Mouse (Mus musculus) spleen, adult 18-20 months (tissue): ENCODE measurements around the gene Numa1.
"Not testable (repeated sequence)": the region's sequence is repeated elsewhere in the genome, so short reads cannot be mapped to it uniquely, and the experiment has no call there.

Source experiments
- DNase-seq, 2 experiments: peaks; one replicate each; pipeline ENCODE4 v3.0.0; 2022; ENCODE audit warnings: mixed read lengths in 2 of 2

The Numa1 gene

DNA sequence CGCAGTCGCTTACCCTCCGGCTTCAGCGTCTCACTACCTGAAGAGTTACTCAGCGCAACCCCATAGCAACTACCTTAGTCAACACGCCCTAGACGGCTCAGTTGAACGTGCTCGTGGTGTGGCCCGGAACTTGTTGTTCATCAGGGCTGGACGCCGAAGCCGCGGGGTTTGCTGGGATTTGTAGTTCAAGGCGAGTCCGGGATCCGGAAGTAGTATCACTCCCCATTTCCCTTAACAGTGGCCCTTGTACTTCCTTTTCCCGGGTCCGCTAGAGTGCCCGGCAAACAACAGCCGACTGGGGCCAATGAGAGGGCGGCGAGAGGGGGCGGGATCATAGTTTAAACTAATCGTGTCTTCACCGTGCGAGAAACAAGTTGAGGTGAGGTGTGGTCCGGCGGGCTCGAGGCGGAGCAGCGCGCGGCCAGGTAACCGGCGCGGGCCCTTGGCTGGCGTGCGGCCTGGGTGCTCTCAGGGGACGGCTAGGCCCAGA, at the start of gene Numa1, which contains the start of gene Lrrc51:
Numa1 (plus strand) TSS at position 361 of the 490 bp plus-strand sequence.
Lrrc51 (minus strand) TSS at position 145 of the 490 bp plus-strand sequence.
- peak; percentile 90 to 94 for DNase-seq

DNA sequence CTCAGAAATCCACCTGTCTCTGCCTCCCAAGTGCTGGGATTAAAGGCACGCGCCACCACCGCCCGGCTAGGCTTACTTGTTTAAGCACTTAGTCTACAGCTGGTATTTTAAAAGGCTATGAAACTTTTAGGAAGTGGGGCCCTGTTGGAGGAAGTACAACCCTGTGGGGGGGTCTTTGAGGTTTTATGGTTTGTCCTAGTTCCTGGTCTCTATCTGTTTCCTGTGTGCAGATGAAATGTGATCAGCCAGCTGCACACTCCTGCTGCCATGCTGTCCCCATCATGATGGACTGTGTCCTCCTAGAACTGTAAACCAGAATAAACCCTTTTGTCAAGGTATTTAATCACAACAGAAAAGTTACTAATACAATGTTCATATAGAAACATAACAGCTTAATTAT, 49.8 kb upstream of the Numa1 start:
- DNase-seq = no peak

DNA sequence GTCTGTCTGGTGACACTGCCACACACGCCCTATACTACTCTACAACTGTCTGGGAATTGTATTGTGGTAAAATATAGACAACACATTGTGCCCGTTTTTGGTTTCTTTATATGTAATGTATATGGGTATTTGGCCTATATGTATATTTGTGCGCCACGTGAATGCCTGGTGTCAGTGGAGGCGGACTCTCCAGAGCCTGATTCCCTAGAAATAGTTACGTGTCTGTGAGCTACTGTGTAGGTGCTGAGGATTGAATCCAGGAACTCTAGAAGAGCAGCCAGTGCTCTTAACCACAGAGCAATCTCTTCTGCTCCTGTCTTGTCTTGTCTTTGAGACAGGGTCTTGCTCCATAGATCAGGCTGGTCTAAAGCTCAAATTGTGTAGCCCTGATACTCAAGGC, 47.6 kb upstream of the Numa1 start:
- no peak for DNase-seq

GRCm38 (mm10) chr7:101888460-101888859, 45.5 kb upstream of the Numa1 start:
- no peak for DNase-seq

DNA sequence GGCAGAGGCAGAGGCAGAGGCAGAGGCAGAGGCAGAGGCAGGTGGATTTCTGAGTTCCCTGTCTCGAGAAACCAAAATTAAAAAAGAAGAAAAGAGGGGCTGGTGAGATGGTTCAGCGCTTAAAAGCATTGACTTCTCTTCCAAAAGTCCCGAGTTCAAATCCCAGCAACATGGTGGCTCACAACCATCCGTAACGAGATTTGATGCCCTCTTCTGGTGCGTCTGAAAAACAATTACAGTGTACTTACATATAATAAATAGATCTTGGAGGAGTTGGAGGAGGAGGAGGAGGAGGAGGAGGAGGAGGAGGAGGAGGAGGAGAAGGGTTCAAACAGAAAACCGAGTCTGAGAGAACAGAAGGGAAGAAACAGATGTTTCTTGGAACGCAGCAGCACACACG, 38.2 kb upstream of the Numa1 start:
- DNase-seq = no peak

DNA sequence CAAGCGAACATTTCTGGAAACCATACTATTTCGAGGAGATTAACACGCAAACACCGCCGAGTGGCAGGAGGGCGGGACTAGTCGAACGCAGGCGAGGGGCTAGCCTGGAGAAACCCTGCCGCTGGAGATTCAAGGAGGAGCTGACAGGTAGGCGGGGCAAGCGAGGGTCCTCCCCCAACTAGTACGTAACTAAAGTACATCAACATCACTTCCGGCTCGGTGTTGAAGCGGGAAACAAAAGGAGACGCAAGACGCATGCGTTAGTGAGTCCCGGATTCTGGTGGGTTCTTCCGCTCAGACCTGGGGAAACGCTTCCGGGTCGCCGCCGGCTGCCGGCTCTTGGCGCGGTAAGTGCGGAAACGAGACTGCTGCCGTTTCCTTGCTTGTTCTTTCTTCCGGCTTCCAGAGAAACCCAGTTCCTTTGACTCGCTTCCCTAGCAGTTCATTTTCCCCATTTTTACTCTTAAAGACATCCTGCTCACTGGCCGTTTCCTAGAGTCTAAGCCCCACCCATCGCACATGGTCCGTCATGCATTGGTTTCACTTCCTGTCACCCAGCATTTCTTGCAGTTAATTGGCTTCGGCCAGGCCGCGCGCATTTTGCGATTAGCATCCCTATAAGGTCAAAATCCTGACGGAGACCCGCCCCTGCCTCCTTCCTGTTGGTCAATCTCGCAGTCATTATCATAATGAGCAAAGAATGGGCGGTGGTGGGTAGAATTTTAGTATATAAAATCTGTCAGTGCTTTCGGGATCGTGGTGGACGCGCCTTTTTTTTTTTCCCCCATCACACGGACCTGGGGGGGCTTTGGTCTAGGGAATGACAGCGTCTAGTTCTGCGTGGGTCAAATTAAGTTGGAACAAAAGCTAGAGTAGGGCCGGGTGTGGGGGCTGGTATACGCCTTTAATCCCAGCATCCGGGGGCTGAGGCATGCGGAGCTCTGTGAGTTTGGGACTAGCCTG, 37.5 kb upstream of the Numa1 start:
- peak; percentile 93 to 94 for DNase-seq

DNA sequence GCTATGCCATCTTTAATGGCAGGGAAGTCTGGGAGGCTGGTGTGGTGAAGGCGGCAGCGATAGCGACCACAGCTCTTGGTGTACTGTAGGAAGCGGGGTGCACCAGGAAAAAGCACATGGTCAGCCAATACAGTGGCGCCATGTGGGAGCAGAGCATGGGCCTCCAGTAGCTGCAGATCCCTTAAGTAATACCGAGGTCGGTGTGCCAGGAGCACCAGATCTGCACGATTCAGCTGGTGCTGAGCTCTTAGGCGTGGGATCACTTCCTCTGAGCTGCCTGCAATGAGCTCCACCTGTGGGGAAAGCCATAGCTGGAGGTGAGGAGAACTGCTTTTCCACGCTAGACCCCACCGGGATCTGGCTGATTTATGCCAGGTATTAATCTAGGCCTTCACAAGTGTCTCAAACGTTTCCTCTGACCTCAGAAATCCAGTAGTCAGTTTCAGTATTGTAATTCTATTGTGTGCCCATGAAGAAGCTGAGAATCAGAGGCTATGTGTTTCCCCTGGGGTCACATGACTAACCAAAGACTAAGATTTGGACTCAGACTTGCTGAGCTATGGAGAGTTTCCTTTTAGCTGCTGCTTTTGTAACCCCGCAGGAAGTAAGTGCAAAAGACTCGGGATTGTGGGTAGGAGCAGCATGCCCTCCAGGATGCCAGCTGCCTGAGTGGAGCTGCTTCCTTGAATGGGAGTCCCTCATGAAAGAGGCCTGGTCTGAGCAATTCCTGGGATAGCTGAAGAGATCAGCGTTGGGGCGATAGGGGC, 33.4 kb upstream of the Numa1 start:
- DNase-seq = no peak

GRCm38 (mm10) chr7:101901969-101902368, 31.9 kb upstream of the Numa1 start:
- no peak for DNase-seq

GRCm38 (mm10) chr7:101902846-101903245, 31.1 kb upstream of the Numa1 start:
- no peak for DNase-seq

GRCm38 (mm10) chr7:101905561-101906286, 28.2 kb upstream of the Numa1 start, which contains the start of gene Lamtor1:
Gene Lamtor1 (plus strand): TSS chr7:101905904.
- DNase-seq = peak; percentile 97 to 98

DNA sequence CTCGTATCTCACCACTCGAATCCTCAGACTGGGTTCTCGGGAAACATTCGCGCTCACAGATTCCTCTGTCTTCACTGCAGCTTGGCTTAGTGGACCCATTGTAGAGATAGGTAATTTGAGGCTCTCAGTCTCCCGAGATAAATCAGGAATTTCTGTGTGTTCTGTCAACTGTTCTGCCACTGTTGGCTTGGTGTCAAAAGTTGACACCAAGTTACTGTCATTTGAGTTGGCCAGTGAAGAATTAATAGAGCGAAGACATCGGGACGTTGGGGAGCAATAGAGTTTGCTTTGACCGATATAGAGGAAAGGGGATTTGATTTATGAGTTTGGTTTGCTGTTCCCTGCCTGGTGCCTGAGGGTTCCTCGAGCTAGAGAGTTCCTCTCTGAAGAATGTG, 27.6 kb upstream of the Numa1 start, which contains the start of gene Tomt:
Tomt (minus strand) TSS at position 73 of the 395 bp plus-strand sequence.
- DNase-seq = no peak

DNA sequence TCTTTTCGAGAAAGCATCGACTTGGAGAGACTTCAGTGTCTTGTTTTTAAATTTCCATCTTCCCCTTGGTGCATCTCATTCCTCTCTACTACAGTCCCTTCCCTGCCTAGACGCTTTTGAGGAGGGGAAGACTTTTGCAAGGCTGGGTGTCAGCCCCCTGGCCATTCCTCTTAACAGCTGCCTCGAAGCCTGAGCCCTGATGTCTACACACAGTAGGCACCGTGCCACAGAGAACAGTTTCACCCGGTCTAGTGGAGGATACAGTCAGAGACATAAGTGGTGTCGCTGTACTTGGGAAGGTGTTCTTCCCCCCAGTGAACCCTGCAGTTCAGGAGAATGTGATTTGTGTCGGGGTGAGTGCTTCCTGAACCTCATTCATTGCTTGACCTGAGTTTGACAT, 27.2 kb upstream of the Numa1 start:
- no peak for DNase-seq

DNA sequence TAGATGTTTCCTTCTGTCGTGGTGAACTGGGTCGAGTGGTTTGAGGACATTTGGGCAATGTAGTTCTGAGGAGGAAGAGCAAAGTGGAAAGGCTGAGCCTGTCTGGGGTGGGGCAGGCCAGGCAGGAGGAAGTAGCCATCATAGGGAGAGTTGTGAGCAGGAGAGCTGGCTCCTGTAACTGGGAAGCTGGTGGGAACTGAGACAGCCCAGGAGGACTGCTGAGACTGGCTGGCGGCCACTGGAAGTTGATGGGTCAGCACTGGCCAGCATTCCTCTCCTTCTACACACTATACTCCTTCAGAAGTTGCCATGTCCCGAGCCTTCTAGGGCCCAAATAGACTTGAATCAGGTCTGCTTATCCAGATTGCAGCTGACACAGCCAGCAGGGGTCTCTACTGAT, 25.5 kb upstream of the Numa1 start:
- DNase-seq = no peak

- no peak for DNase-seq
Measured at GRCm38 (mm10) chr7:101910138-101910537, 23.8 kb upstream of the Numa1 start.

DNA sequence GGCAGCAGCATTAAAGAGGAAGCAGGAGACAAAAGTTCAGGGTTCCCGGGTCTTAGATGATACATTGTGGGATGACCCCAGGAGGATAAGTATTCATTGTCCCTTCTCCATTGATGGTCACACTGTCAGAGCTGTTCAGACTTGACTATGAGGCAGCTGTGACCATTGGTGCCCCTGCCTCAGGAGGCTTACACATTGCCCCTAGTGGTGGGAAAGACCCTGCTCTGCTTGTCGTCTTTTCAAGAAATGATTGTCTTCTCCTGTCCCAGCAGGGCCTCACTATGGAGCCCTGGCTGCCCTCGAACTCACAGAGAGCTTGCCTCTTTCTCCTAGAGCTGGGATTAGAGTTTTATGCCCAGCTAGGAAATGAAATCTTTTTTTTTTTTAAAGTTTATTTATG, 21.9 kb upstream of the Numa1 start:
- no peak for DNase-seq

DNA sequence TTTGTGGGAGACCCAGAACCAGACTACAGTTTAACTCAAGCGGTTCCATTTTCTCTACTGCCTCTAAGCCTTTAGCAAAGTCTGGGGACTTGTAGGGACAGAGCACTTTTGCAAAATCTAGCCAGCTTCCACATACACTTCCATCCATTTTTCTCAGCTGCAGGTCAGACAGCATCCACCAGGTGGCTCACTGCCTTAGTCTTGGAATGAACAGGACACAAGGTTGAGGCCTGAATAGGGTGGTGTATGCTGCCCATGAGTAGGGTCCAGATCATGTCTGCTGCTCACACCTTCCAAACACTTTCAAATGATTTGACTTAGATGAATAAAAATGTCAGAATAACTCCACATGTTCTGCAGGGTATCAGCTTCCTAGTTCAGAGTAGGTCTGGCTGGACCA, 15.8 kb upstream of the Numa1 start:
- peak in 1 of 2 experiments; percentile 68 for DNase-seq

DNA sequence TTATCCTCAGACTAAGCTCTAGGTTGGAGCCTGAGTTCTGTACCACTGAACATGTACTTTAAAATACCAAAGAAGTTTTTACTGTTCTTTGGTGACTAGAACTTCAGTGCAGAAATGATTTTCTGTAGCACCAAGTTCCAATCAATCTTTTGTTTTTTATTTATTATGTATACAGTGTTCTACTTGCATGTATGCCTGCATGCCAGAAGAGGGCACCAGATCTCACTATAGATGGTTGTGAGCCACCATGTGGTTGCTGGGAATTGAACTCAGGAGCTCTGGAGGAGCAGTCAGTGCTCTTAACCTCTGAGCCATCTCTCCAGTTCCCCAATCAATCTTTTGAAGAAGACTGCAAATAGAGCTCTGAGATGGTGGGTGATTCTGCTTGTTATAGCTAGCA, 8.0 kb upstream of the Numa1 start:
- not testable (repeated sequence) for DNase-seq

- DNase-seq = no peak
Measured at GRCm38 (mm10) chr7:101928093-101928492, 5.8 kb upstream of the Numa1 start.

DNA sequence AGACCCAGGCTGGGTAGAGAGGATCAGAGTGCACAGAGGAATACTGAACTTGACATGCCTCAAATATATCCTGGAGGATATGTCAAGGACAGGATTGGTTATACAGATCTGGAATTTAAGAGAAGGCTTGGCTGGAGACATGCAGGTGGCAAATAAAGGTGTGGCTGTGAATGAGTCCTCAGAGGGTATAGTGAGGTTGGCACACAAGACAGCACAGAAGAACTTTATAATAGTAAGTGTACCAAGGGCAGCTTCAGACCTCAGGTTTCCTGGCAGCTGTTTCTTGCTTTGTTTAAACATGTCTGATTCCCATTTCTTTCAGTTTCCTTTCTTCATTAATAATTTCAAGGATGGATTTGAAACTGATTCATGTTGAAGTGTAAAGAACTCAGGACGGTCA, 1.4 kb upstream of the Numa1 start:
- DNase-seq = no peak

DNA sequence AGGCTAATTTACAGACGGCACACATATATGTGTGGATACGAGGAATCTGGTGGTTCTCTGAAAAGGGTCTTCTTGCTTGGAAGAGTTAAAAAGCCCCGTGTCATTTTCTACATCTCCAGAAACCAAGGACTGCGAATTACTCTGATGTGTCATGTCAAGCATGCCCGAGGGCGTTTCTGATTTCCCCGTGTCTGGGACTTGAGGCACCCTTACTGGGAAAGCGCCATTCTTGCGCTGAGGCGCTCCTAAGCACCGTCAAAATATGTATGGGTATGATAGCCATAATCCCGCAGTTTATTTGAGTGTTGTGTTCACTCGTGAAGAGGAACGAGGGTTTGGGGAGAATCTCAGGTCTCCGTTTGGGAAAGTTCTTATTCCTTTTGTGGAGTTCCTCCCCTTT, 611 bp upstream of the Numa1 start:
- no peak for DNase-seq

DNA sequence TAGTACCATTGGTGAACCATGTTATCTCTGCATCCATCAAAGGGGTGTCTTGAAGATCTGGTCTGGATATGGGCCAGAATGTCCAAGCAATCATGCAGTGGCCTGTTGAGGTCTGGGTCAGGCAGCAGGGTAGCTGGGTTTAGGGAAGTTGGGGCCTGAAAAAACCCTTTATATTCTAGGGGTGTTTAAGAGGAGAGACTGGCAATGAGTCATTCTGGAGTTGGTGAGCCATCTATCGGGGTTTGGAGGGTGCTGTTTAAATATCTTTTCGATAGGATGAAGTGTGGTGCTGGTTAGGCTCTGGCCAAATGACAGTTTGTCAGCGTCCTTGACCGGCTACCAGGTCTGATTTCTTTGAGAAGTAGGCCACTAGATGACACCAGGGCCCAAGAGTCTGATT, 2.0 kb downstream of the Numa1 start:
- no peak for DNase-seq

DNA sequence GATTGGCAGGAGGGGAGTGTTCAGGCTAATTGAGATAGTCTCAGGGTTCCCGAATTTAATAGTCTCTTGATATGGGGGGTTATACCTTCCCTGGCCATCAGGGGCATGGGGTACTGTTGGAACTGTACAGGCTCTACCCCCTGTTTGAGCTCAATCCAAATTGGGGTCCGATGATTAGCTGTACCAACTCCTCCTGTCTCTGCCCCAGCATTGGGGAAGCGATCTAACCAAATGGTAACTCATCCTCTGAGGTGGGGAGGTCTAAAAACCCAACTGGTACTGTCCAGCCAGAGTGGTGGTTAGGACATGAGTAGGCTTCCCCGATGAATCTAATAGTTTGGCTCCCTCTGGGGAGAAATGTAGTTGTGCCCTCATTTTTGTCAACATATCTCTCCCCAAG, 3.1 kb downstream of the Numa1 start:
- DNase-seq = no peak

- DNase-seq = no peak
Measured at GRCm38 (mm10) chr7:101937569-101937968, 3.7 kb downstream of the Numa1 start.
